Mouse (Mus musculus) ovary, postnatal 36 days (tissue): ENCODE data around the gene Gdnf.

Experiments used
- DNase-seq: peaks from one replicate; pipeline ENCODE4 v3.0.0; 2022; ENCODE audit warnings: low spot score, mixed read lengths

Gene Gdnf

DNA sequence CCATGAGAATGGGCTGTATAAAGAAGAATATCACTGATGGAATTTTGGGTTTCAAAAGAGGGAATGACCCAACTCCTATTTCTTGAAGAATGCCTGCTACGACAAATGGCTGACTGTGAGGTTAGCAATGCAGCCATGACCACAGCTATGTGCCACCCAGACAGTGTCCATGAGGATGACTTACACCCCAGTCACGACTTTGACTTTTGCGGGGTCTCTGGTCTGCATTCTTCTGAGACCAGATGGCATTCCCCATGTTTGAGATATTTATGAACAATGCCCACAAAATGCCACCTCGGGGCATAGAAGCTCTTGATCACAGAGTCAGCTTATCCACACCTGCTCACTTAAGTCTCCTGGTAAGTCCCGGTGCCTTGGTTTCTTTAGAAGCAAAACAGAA lies 52.2 kb downstream of the Gdnf start:
- DNase-seq: no peak

DNA sequence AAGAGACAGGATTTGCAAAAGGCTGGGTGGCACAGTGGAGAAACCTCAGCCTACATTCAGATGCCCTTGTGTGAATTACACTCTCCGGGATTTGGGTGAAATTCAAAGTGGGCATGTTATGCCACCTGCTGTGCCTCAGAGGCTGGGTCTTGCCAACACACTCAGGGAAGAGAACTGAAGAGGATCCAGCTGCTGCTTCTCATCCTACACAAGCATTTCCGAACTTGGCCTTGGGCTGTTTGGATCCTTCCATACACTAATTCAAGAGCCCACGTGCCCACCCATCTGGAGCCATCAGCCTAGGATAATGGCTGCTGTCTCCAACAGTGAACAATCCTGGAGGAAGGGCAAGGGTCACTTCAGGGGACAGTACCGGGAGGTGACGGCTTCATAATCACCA lies 52.7 kb downstream of the Gdnf start:
- no peak for DNase-seq

DNA sequence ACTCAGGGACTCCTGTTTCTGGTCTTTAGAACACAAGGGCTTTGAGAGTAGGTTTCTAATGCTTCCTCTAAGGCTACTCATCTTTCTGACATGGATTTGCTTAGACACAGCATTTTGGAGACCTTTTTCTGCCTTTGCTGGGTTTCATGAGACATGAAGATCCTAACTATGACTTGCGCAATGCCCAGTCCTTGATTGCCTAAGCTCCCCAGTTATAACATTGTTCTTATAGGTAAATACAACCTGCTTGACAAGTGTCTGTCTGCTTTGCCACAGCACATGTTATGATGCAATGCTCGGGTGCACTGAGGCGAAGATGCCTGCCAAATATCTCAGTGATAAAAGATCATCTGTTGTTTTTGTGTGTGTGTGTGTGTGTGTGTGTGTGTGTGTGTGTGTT lies 54.7 kb downstream of the Gdnf start:
- no peak for DNase-seq

DNA sequence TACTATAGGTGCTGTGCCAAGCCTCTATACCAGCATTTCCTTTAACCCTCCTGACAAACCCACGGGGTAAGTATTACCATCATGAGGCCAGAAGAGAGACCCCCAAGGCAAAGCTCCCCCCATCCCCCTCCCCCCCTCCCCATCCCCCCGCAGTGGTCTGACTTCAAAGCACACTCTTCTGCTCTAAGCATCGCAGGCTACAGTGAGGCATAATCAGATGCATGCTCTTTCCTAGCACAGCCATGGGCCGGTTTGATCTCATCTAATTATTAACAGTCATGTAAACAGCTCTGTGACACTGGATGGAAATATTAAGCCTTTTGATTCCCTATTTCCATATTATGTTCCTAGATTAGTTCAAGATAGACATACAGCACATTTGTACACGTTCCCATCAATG lies 61.8 kb downstream of the Gdnf start:
- DNase-seq: no peak

DNA sequence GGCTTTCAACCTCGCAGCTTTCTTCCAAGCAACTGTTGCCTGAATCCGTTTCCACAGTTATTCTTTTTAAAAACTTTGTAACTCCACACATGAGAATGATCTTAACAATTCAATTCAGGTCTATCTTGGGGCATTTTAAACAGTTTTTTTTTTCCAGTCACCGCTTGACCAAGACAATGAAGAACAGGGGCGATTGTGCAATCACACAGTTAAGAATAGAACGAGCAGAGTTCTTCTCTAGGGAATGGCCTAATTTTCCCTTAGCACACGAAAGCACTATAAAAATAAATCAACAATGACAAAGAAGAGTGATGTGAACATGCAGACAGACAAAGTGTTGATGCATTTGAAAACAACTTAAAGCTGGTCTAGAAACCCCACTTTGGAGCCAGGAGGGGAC lies 65.2 kb downstream of the Gdnf start:
- no peak for DNase-seq

DNA sequence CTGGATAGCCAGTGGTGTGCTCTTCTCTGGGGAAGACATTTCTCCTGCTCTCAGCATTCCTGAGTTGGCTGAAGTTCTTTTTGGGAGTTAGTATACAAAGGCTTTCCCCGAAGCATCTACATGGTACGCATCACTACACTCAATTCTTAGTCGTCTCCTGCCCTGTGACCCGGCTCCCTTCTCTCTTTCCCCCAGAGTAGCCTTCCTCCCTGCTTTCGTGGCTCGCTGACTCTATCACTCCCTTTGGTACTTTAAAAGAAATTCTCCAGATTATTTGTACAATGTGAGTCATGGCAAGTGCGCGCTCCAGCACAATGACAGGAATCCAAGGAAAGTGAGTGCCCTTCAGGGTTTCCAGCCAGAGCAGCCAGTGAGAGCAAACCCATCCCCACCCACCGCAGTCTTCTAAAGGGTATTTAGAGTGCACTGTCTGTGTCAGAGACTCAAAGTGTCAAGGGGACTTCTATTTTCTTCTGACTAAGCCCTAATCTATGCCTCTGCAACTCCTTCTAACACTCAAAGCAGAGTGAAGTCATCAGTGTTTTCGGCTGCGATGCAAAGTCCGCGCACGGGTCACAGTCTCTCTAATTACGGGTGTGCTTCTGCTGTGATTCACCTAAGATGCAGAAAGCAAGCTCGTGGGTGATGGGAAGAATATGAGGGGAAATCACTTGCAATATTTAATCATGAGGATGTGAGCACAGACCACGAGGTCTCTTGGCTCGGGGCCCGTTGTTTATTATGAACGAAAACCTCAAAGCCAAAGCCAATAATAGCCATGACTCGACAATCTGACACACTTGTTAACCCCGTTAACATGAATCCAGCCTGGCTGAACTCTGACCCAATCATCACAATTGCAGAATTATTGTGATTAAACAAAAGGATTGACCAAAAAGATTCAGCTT lies 67.2 kb downstream of the Gdnf start:
- no peak for DNase-seq

DNA sequence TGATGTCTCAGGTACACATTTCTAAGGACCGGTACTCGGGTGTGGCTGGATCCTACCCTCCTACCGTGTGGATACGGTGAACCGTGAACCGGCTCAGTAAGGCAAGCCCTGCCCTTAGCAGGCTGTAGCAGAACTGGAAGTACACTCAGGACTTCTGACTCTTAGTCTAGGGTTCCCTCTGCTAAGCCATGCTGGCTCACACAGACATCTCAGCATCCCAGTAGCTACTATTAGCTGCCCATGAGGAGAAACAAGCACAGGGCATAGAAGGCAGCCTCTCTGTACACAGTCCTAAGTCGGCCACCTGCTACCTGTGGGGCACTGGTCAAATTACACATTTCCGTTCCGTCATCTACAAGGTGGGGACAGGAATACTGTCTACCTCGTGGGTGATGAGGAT lies 68.2 kb downstream of the Gdnf start:
- no peak for DNase-seq

DNA sequence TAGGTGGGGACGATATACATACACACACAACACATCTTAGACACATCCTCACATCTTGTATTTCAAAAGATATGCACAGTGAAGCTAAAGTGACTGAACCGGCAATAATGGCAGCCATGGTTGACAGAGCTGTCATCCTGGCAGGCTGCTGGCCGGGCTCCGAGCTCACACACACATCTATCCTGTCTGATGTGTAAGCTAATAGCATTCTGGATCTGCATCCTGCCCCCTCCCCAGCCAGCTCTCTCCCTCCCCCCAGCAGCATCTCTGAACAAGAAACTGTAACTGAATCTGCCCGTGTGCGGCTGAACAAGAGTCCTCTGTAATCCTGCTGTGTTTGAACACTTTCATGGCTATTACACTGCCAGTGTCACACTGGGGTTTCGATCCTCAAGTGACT lies 69.3 kb downstream of the Gdnf start:
- no peak for DNase-seq

DNA sequence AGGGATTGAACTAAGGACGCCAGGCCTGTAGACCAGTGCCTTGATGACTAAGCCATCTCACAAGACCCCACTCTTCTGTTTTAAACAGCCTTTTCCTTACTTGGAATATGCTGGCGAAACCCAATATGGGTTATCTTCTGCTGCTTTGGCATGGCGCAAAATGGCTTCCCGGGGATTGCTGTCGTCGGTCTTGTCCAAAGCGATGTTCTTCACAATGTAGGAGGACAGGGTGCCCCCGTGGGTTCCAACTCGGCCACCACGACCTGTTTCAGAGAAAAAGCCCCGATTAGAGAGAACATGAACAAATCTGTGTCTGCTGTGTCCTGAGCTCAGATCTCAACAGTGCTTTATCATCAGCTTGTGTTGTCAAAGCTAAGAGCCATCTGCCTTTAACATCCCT lies 73.5 kb downstream of the Gdnf start:
- no peak for DNase-seq

DNA sequence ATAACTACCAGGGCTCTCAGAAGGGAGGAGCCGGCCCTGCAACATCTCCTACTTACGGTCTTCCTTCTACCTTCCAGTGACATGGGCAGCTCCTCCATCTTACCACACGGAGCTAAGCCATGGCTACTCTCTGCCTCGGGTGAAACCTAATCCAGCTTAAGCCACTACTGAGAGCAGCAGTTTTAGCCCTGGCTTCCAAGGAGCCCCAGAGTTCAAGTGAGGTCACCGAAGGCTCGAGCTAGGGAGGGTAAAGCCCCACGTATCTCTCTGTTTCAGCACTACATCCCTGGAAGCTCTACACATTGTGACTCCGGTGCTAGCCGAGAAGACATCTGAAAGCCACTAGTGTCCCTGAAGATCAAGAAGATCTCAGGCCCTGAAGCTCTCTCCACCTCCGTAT lies 74.5 kb downstream of the Gdnf start:
- no peak for DNase-seq

DNA sequence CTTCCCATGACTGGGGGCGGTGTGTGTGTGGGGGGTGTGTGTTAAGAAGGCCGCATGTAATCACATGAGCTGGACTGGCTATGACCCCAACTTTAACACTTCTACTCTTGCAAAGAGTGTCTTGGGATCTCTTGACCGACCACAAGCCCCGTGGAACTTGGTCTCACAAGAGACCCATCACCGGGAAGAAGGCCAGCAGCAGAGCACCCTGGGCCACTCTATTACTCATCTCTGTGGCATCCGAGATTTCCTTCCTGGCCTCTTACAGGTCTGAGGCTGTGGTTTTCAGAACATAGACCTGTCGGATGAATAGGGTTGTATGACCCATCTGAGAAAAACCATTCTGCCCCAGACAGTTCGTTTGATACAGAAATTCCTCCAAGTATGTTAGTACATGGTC lies 75.9 kb downstream of the Gdnf start:
- no peak for DNase-seq
